Mouse (Mus musculus) MEL (cell line): ENCODE results near the gene Ctu2. TPM values are rescaled to one million over a fixed set of nuclear protein-coding genes. Genes with fewer than 3 reads are reported as not detected.

Experiments
- DNase-seq: peaks from one replicate; pipeline ENCODE4 v3.0.0; 2011; ENCODE audit warnings: low read depth, low spot score
- H3K27ac ChIP-seq: 2 replicates; pipeline ENCODE4 v1.5.1; 2012; ENCODE audit warnings: low read depth, mild to moderate bottlenecking, control low read depth, low read length, moderate library complexity; ENCODE audit not compliant: control insufficient read depth
- H3K27me3 ChIP-seq, 2 experiments: fragments of 150-350 bp in 1 of 2; sonication (generic) in 1 of 2; 2 replicates each; pipeline ENCODE4 v1.6.1; 2012; ENCODE audit warnings: low read length in 2 of 2, mild to moderate bottlenecking in 2 of 2, improper control_type of control experiment in 1 of 2, moderate library complexity in 1 of 2; ENCODE audit not compliant: insufficient read depth in 2 of 2, control insufficient read depth in 1 of 2
- H3K36me3 ChIP-seq, 2 experiments: 2 replicates each; pipeline ENCODE4 v1.6.1; 2012 to 2014; ENCODE audit warnings: low read length in 2 of 2, improper control_type of control experiment in 1 of 2, inconsistent platforms in 1 of 2, mild to moderate bottlenecking in 1 of 2; ENCODE audit not compliant: insufficient read depth in 2 of 2, control insufficient read depth in 1 of 2
- H3K4me1 ChIP-seq, 2 experiments: fragments of 150-350 bp in 1 of 2; sonication (generic) in 1 of 2; 2 replicates each; pipeline ENCODE4 v1.6.1; 2012; ENCODE audit warnings: low read length in 2 of 2, improper control_type of control experiment in 1 of 2, mild to moderate bottlenecking in 1 of 2; ENCODE audit not compliant: insufficient read depth in 2 of 2, control insufficient read depth in 1 of 2
- H3K4me3 ChIP-seq, 2 experiments: fragments of 150-350 bp in 1 of 2; sonication (generic) in 1 of 2; 2 replicates each; pipeline ENCODE4 v1.5.1; 2012; ENCODE audit warnings: low read depth in 2 of 2, low read length in 2 of 2, mild to moderate bottlenecking in 2 of 2, moderate library complexity in 2 of 2, control low read depth in 1 of 2, improper control_type of control experiment in 1 of 2; ENCODE audit not compliant: control insufficient read depth in 1 of 2, insufficient read depth in 1 of 2
- H3K79me2 ChIP-seq: 2 replicates; pipeline ENCODE4 v1.6.1; 2012; ENCODE audit warnings: mild to moderate bottlenecking, low read length, moderate library complexity; ENCODE audit not compliant: control insufficient read depth, poor library complexity, insufficient read depth
- H3K9ac ChIP-seq: 2 replicates; pipeline ENCODE4 v1.6.1; 2012; ENCODE audit warnings: low read depth, mild to moderate bottlenecking, control low read depth, low read length, moderate library complexity; ENCODE audit not compliant: control insufficient read depth, poor library complexity, severe bottlenecking
- H3K9me3 ChIP-seq: fragments of 150-350 bp; sonication (generic); replicated peaks from 2 replicates; pipeline ENCODE4 v1.6.1; 2012; ENCODE audit warnings: mild to moderate bottlenecking, low read length, improper control_type of control experiment, moderate library complexity; ENCODE audit not compliant: insufficient read depth
- CHD1 ChIP-seq: IDR thresholded peaks from 2 replicates; pipeline ENCODE4 v1.6.1; 2012; ENCODE audit warnings: low read depth, mild to moderate bottlenecking, inconsistent platforms, low read length, improper control_type of control experiment
- CHD2 ChIP-seq: IDR thresholded peaks from 2 replicates; pipeline ENCODE4 v1.6.1; 2011; ENCODE audit warnings: low read length, improper control_type of control experiment
- CTCF ChIP-seq, 3 experiments: IDR thresholded peaks in 2 of 3; conservative IDR thresholded peaks in 1 of 3; 2 replicates each; pipeline ENCODE4 v1.5.1; 2011 to 2012; ENCODE audit warnings: low read length in 3 of 3, low read depth in 2 of 3, mild to moderate bottlenecking in 2 of 3, improper control_type of control experiment in 1 of 3, inconsistent platforms in 1 of 3, mixed read lengths in 1 of 3, moderate library complexity in 1 of 3; ENCODE audit not compliant: control insufficient read depth in 1 of 3, insufficient read depth in 1 of 3, poor library complexity in 1 of 3, severe bottlenecking in 1 of 3
- E2F4 ChIP-seq: IDR thresholded peaks from 2 replicates; pipeline ENCODE4 v1.6.1; 2011; ENCODE audit warnings: low read depth, low read length, improper control_type of control experiment, borderline replicate concordance
- EP300 ChIP-seq, 2 experiments: IDR thresholded peaks; 2 replicates each; pipeline ENCODE4 v1.6.1; 2011; ENCODE audit warnings: improper control_type of control experiment in 2 of 2, low read length in 2 of 2, low read depth in 1 of 2, mild to moderate bottlenecking in 1 of 2
- ETS1 ChIP-seq: IDR thresholded peaks from 2 replicates; pipeline ENCODE4 v1.6.1; 2012; ENCODE audit warnings: low read depth, mild to moderate bottlenecking, inconsistent platforms, low read length, improper control_type of control experiment, moderate library complexity
- GATA1 ChIP-seq: IDR thresholded peaks from 2 replicates; pipeline ENCODE4 v1.6.1; 2011; ENCODE audit warnings: low read depth, low read length, improper control_type of control experiment
- HCFC1 ChIP-seq: IDR thresholded peaks from 2 replicates; pipeline ENCODE4 v1.6.1; 2012; ENCODE audit warnings: low read depth, mild to moderate bottlenecking, inconsistent platforms, low read length, improper control_type of control experiment, moderate library complexity
- MAX ChIP-seq: IDR thresholded peaks from 2 replicates; pipeline ENCODE4 v1.6.1; 2011; ENCODE audit warnings: low read length, improper control_type of control experiment
- MXI1 ChIP-seq: IDR thresholded peaks from 2 replicates; pipeline ENCODE4 v1.6.1; 2011; ENCODE audit warnings: mild to moderate bottlenecking, low read depth, low read length, improper control_type of control experiment
- MYB ChIP-seq: IDR thresholded peaks from 2 replicates; pipeline ENCODE4 v1.6.1; 2011; ENCODE audit warnings: mild to moderate bottlenecking, low read depth, low read length, improper control_type of control experiment
- POLR2A ChIP-seq, 2 experiments: IDR thresholded peaks; 2 replicates each; pipeline ENCODE4 v1.6.1; 2011 to 2012; ENCODE audit warnings: low read length in 2 of 2, mild to moderate bottlenecking in 2 of 2, control low read depth in 1 of 2, improper control_type of control experiment in 1 of 2, low read depth in 1 of 2, moderate library complexity in 1 of 2; ENCODE audit not compliant: control insufficient read depth in 1 of 2, insufficient read depth in 1 of 2, poor library complexity in 1 of 2
- TAL1 ChIP-seq: IDR thresholded peaks from 2 replicates; pipeline ENCODE4 v1.6.1; 2012; ENCODE audit warnings: mild to moderate bottlenecking, inconsistent platforms, low read length, moderate library complexity, mixed read lengths
- TBP ChIP-seq: IDR thresholded peaks from 2 replicates; pipeline ENCODE4 v1.8.0; 2011; ENCODE audit warnings: low read depth, low read length, improper control_type of control experiment
- TCF12 ChIP-seq: IDR thresholded peaks from 2 replicates; pipeline ENCODE4 v1.6.1; 2014; ENCODE audit warnings: low read depth, mild to moderate bottlenecking, inconsistent platforms, low read length, improper control_type of control experiment, moderate library complexity
- UBTF ChIP-seq: IDR thresholded peaks from 2 replicates; pipeline ENCODE4 v1.6.1; 2012; ENCODE audit warnings: low read depth, mild to moderate bottlenecking, inconsistent platforms, low read length, improper control_type of control experiment, moderate library complexity, borderline replicate concordance; ENCODE audit not compliant: insufficient read depth
- USF1 ChIP-seq: IDR thresholded peaks from 2 replicates; pipeline ENCODE4 v1.6.1; 2014; ENCODE audit warnings: low read depth, mild to moderate bottlenecking, inconsistent platforms, low read length, improper control_type of control experiment, moderate library complexity
- USF2 ChIP-seq, 2 experiments: IDR thresholded peaks; 2 replicates each; pipeline ENCODE4 v1.6.1; 2011 to 2012; ENCODE audit warnings: improper control_type of control experiment in 2 of 2, low read length in 2 of 2, borderline replicate concordance in 1 of 2, inconsistent platforms in 1 of 2, low read depth in 1 of 2, mild to moderate bottlenecking in 1 of 2; ENCODE audit not compliant: insufficient read depth in 1 of 2
- ZC3H11A ChIP-seq: IDR thresholded peaks from 2 replicates; pipeline ENCODE4 v1.6.1; 2012; ENCODE audit warnings: low read depth, mild to moderate bottlenecking, inconsistent platforms, low read length, improper control_type of control experiment
- ZKSCAN1 ChIP-seq: IDR thresholded peaks from 2 replicates; pipeline ENCODE4 v1.6.1; 2012; ENCODE audit warnings: low read depth, mild to moderate bottlenecking, inconsistent platforms, low read length, improper control_type of control experiment, moderate library complexity
- ZNF384 ChIP-seq: IDR thresholded peaks from 2 replicates; pipeline ENCODE4 v1.6.1; 2012; ENCODE audit warnings: low read depth, mild to moderate bottlenecking, inconsistent platforms, low read length, improper control_type of control experiment
- polyA plus RNA-seq, 2 experiments: library from polyadenylated mRNA; stranded (reverse) in 1 of 2; unstranded in 1 of 2; fragments of >175 nt in 1 of 2; fragments of >200 nt in 1 of 2; gene quantifications; 2 replicates each; pipeline versions ENCODE4 v1.2.1 to v1.2.4; 2012; ENCODE audit warnings: low replicate concordance in 2 of 2, low read depth in 1 of 2; ENCODE audit not compliant: insufficient read length in 2 of 2, insufficient read depth in 1 of 2, missing spikeins in 1 of 2
- total RNA-seq: library from RNA; depleted of rRNA; stranded (reverse); fragments of 300-350 nt; gene quantifications from 2 replicates; pipeline ENCODE4 v1.2.3, GENCODE M21; 2012

Gene Ctu2
- total and polyA plus RNA-seq, 3 experiments, result 44.0 to 57.4 TPM; not detected in 1

DNA sequence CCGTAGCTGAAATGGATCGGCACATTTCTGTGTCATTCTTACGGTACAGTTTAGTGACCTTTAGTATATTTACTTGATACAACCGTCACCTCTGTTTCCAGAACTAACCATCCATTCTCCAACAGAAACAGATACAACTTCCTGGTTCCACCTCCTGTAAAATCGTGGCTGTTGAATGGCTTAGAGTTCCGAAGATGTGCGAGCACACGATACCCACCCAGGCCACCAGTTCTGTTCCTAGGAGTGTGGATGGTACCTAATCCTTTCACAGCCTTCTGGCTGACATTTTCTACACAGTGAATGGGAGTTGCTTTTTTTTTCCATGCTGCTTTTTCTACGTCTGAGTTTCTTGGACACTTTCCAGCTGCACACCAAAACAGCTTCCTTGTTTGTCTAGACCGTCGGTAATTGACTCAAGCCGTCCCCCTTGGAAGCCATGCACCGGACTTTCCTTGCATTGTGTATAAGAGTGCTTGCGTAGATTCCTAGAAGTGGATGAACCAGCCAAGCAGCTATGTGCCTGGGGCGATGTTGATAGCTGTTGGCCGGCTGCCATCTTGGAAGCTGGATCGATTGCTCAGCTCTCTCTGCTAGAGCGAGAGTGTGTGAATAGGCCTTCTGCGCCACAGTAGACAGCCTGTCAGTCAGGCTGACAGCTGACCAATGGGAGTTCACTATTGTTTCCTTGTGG is 31.7 kb upstream of the Ctu2 start (continued):
- TF ChIP-seq POLR2A (IDR thresholded peaks at IDR 0.05; ENCODE audit: control insufficient read depth in 1 of 2, insufficient read depth in 1 of 2, low read depth in 1 of 2, low read length in 2 of 2, poor library complexity in 1 of 2), result no peak; a peak in 1 of 4 replicates
- no peak for TF ChIP-seq USF2 (IDR thresholded peaks at IDR 0.05; ENCODE audit: borderline replicate concordance in 1 of 2, insufficient read depth in 1 of 2, low read depth in 1 of 2, low read length in 2 of 2)
- TF ChIP-seq MAX, result peak; percentile 58; the same call in 1 of the 2 replicates
- TF ChIP-seq TCF12, result 0 out of 2 replicates have a peak, but pooled peaks have one; percentile 26
- 0 out of 2 replicates have a peak, but pooled peaks have one; percentile 28 for TF ChIP-seq CHD1
- TF ChIP-seq ETS1, result peak; percentile 29; the same call in 1 of the 2 replicates
- no peak for TF ChIP-seq ZKSCAN1
- no peak for TF ChIP-seq CHD2
- peak; percentile 71 for TF ChIP-seq HCFC1
- no peak for TF ChIP-seq MYB

GRCm38 (mm10) chr8:122445203-122445602 is 30.7 kb upstream of the Ctu2 start:
- Histone ChIP-seq H3K9ac (no peak overlapping the region), H3K36me3 (no peaks in the 10 kb centered on the region), H3K27me3 (no peaks in the 10 kb centered on the region), H3K9me3 (no peaks in the 10 kb centered on the region), H3K79me2 (0 out of 2 replicates have a peak, but pooled peaks cover 3% of the 10 kb centered on the region), H3K4me1 (peaks cover 0 to 3% of the 10 kb centered on the region in 2 experiments; a peak in 1 of 4 replicates), H3K27ac (no peak overlapping the region), H3K4me3 (no peak overlapping the region)
- TF ChIP-seq CTCF (IDR thresholded peaks at IDR 0.05 in 2 of 3, conservative IDR thresholded peaks at IDR 0.05 in 1 of 3; ENCODE audit: control insufficient read depth in 1 of 3, insufficient read depth in 1 of 3, low read depth in 2 of 3, low read length in 3 of 3, poor library complexity in 1 of 3, severe bottlenecking in 1 of 3) (0 out of 6 replicates have a peak, but pooled peaks of 1 of the 3 experiments have one; percentile 6), USF2 (IDR thresholded peaks at IDR 0.05; ENCODE audit: borderline replicate concordance in 1 of 2, insufficient read depth in 1 of 2, low read depth in 1 of 2, low read length in 2 of 2) (no peak)
- DNase-seq, result no peak

DNA sequence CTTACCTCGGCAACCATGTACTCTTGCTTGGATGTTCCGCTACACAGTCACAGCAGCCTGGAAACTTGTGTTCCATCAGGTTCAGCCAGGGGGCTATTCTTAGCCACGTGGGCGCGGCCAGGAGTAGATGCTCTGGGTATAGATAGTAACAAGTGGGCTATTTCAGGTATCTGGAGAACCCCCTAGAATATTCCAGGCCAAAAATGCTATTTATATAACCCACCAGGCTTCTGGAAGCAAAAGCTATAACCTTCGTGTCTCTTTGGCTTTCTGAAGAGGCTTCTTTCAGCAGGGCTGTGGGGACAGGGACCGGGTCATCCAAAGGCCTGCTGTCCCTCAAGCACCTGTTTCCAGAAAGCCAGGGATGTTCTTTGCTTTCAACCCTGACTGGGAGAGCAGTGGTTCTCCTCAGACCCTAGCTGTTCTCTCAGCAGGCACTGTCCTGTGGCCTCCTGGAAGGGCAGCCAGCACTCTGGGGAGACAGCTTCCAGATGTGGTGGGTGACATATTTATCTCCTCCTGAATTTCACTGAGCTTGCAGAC is 24.7 kb upstream of the Ctu2 start:
- H3K9me3 ChIP-seq, result no peaks in the 10 kb centered on the region
- peaks cover 9 to 18% of the 10 kb centered on the region in 2 experiments for H3K4me1 ChIP-seq
- TF ChIP-seq ZNF384 (no peak), EP300 (IDR thresholded peaks at IDR 0.05; ENCODE audit: low read depth in 1 of 2, low read length in 2 of 2) (no peak), ZC3H11A (no peak), E2F4 (no peak), TBP (no peak), GATA1 (no peak), USF1 (no peak), MAX (no peak), ZKSCAN1 (no peak), UBTF (no peak), HCFC1 (no peak), CTCF (IDR thresholded peaks at IDR 0.05 in 2 of 3, conservative IDR thresholded peaks at IDR 0.05 in 1 of 3; ENCODE audit: control insufficient read depth in 1 of 3, insufficient read depth in 1 of 3, low read depth in 2 of 3, low read length in 3 of 3, poor library complexity in 1 of 3, severe bottlenecking in 1 of 3) (no peak), CHD1 (no peak), TAL1 (no peak), MXI1 (no peak)
- no peak for DNase-seq
- no peak overlapping the region for H3K9ac ChIP-seq
- H3K4me3 ChIP-seq, result no peak overlapping the region
- no peak overlapping the region for H3K27ac ChIP-seq
- H3K79me2 ChIP-seq, result no peaks in the 10 kb centered on the region
- H3K36me3 ChIP-seq, result peaks cover 0 to 2% of the 10 kb centered on the region in 2 experiments; a peak in 2 of 4 replicates
- H3K27me3 ChIP-seq, result no peaks in the 10 kb centered on the region; a peak in 1 of 4 replicates
